Mouse (Mus musculus): ENCODE results near the gene Ppp1r3e. TPM values are rescaled to one million over a fixed set of nuclear protein-coding genes. Genes with fewer than 3 reads are reported as not detected.
A peak's percentile ranks its signal among the peaks of the same experiment; 100 is the strongest.

Gene Ppp1r3e
- polyA plus RNA-seq, 1 experiment = 15.7 TPM

GRCm38 (mm10) chr14:54884022-54884712 is 6.8 kb upstream of the Ppp1r3e start:
- Histone ChIP-seq H3K27ac (ENCODE audit: insufficient read depth, low read length) (peak overlapping the region; percentile 43; the same call in 1 of the 2 replicates), H3K4me3 (ENCODE audit: insufficient read depth, low read length) (peak overlapping the region; percentile 94), H3K4me1 (ENCODE audit: control insufficient read depth, insufficient read depth, low read length) (peaks cover 8% of the 10 kb centered on the region)
- TF ChIP-seq CTCF (IDR thresholded peaks at IDR 0.05; ENCODE audit: extremely low read depth, insufficient read depth, low read length) = no peak

DNA sequence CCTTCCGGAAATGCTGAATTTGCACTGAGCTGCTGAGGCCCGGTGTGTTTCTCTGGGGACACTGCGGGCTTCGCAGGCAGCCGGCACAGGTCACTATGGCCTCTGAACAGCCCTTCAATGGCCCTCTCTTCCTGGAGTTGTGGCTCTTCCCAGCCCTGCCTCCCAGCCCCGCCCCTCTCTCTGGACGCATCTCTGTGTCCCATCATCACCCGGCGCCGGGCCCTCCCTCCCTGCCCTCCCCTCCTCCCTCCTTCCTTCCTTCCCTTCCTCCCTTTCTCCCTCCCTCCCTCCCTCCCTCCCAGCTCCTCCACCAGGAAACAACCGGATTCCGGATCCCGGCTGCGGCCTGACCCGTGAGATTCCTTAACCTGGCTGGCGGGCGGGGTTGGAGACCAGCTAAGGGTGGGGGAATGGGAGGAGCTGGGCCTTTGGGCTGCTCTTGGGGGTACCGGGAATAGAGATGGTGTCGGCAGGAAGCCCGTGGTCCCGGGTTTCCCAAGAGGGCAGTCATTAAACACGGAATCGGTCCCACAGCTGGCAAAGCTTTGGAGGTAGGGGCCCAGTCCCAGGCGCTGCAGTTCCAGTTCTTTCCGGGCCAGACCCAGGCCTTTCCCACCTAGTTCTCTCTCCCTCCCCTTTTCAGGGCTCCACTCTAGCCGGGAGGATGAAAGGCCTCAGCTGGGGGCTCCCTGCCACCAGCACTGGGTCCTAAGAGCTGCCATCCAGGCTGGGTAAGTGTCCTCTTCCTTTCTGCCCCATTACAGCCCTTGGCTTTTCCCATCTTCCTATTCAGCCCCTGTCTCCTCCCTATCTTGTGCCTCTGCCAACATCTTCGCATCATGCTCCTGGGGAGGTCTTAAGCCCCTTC is 6.0 kb upstream of the Ppp1r3e start, which contains the start of the genes Bcl2l2 and Gm20521:
Gene Bcl2l2 (plus strand): TSS at position 224 of the 868 bp plus-strand sequence.
Gene Gm20521 (plus strand): TSS at position 288 of the 868 bp plus-strand sequence.
- peak within 1 kb of the TSS; percentile 94 for H3K4me3 ChIP-seq (ENCODE audit: insufficient read depth, low read length)
- H3K4me1 ChIP-seq (ENCODE audit: control insufficient read depth, insufficient read depth, low read length) = peaks cover 8% of the 10 kb centered on the region
- peak within 1 kb of the TSS; percentile 60 for H3K27ac ChIP-seq (ENCODE audit: insufficient read depth, low read length)
- TF ChIP-seq CTCF (IDR thresholded peaks at IDR 0.05; ENCODE audit: extremely low read depth, insufficient read depth, low read length) = no peak
- peak; percentile 80; the same call in 1 of the 2 replicates for TF ChIP-seq POLR2A (IDR thresholded peaks at IDR 0.05; ENCODE audit: extremely low read depth, insufficient read depth, low read length)

- TF ChIP-seq POLR2A (IDR thresholded peaks at IDR 0.05; ENCODE audit: extremely low read depth, insufficient read depth, low read length) = peak; percentile 72
- TF ChIP-seq CTCF (IDR thresholded peaks at IDR 0.05; ENCODE audit: extremely low read depth, insufficient read depth, low read length) = no peak
- Histone ChIP-seq H3K27ac (ENCODE audit: insufficient read depth, low read length) (peak overlapping the region; percentile 91), H3K4me1 (ENCODE audit: control insufficient read depth, insufficient read depth, low read length) (no peaks in the 10 kb centered on the region; the same call in 1 of the 2 replicates), H3K4me3 (ENCODE audit: insufficient read depth, low read length) (peak overlapping the region; percentile 72)
Measured at GRCm38 (mm10) chr14:54876539-54877047, 757 bp downstream of the Ppp1r3e start.

DNA sequence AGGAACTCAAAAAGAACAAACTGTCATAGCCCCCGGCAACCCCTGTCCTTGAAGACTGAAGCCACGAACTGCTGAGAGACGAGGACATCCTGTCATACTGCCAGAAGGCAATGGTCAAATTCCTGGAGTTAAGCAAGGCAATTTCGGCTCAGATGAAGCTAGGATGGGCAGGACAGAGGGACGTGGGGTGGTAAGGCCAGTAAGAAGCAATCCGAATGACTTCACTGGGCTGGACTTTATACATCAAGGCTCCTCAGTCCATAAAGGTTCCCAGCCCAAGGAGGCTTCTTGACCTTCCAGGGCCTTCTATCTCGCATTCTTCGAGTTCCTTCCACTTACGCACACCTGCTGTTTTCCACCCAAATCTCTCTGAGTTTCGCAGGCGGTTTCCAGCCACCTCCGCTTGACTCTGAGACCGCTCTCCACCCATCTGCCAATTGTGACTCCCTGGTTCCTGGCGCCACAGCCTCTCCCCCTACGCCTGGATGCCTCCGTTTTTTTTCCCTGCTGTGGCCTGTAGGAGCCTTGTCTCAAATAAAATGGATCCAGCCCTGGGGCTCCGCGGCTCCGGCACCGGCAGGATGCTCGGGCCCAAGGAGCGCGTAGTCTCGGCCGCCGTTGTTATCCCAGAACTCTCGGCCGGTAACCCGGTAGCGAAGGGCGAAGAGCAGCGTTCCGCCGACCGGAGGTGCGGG is 1.4 kb downstream of the Ppp1r3e start:
- H3K27ac ChIP-seq (ENCODE audit: insufficient read depth, low read length) = peak overlapping the region; percentile 91
- no peaks in the 10 kb centered on the region; the same call in 1 of the 2 replicates for H3K4me1 ChIP-seq (ENCODE audit: control insufficient read depth, insufficient read depth, low read length)
- peak overlapping the region; percentile 72 for H3K4me3 ChIP-seq (ENCODE audit: insufficient read depth, low read length)
- TF ChIP-seq CTCF (IDR thresholded peaks at IDR 0.05; ENCODE audit: extremely low read depth, insufficient read depth, low read length) (no peak), POLR2A (IDR thresholded peaks at IDR 0.05; ENCODE audit: extremely low read depth, insufficient read depth, low read length) (no peak)

- H3K4me1 ChIP-seq (ENCODE audit: control insufficient read depth, insufficient read depth, low read length) = no peaks in the 10 kb centered on the region; the same call in 1 of the 2 replicates
- no peak overlapping the region for H3K27ac ChIP-seq (ENCODE audit: insufficient read depth, low read length)
- no peak overlapping the region for H3K4me3 ChIP-seq (ENCODE audit: insufficient read depth, low read length)
- no peak for TF ChIP-seq CTCF (IDR thresholded peaks at IDR 0.05; ENCODE audit: extremely low read depth, insufficient read depth, low read length)
- no peak for TF ChIP-seq POLR2A (IDR thresholded peaks at IDR 0.05; ENCODE audit: extremely low read depth, insufficient read depth, low read length)
Measured at GRCm38 (mm10) chr14:54874165-54874564, 3.2 kb downstream of the Ppp1r3e start.

DNA sequence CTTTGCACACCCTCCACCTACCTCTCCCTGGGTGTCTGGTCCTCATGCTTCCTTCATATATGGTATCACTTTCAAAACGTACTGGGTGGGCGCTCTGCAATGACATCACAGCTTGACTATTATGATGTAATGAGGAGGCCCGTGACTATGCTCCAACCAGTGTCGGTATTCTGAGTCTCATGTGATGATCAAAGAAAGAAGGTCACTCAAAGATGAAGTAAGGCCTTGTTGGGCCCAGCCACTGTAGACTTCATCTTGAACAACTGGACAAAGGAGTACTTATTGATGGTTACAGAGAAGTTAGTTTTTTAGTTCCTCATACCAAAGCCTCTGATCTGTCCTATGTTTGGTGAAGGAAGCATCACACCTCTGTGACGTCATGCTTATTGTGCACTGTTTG is 6.5 kb downstream of the Ppp1r3e start, which contains the start of gene Homez:
Gene Homez (minus strand): TSS at position 101 of the 400 bp plus-strand sequence.
- no peaks in the 10 kb centered on the region for H3K4me1 ChIP-seq (ENCODE audit: control insufficient read depth, insufficient read depth, low read length)
- H3K27ac ChIP-seq (ENCODE audit: insufficient read depth, low read length) = no peak within 1 kb of the TSS
- TF ChIP-seq CTCF (IDR thresholded peaks at IDR 0.05; ENCODE audit: extremely low read depth, insufficient read depth, low read length) = no peak
- TF ChIP-seq POLR2A (IDR thresholded peaks at IDR 0.05; ENCODE audit: extremely low read depth, insufficient read depth, low read length) = no peak
- no peak within 1 kb of the TSS for H3K4me3 ChIP-seq (ENCODE audit: insufficient read depth, low read length)

DNA sequence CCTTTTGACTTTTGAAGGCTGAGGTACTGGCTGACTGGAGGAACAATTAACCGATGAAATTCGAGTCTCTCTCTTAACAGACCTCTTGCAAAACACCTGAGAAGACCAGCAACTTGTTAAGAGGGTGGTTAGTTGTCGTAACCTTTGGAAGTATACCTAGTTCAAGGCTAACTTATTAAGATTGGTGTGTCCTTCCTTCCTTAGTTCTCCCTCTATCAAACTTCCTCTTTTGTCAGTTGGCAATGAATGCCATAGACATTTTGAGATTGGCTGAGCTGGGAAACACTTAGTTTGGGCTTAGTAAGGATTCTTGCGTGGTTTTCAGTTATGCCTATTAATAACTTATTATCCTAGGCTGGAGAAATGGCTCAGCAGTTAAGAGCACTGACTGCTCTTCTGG is 9.3 kb downstream of the Ppp1r3e start:
- Histone ChIP-seq H3K4me1 (ENCODE audit: control insufficient read depth, insufficient read depth, low read length) (no peaks in the 10 kb centered on the region), H3K27ac (ENCODE audit: insufficient read depth, low read length) (no peak overlapping the region), H3K4me3 (ENCODE audit: insufficient read depth, low read length) (no peak overlapping the region)
- TF ChIP-seq CTCF (IDR thresholded peaks at IDR 0.05; ENCODE audit: extremely low read depth, insufficient read depth, low read length) = no peak
- no peak for TF ChIP-seq POLR2A (IDR thresholded peaks at IDR 0.05; ENCODE audit: extremely low read depth, insufficient read depth, low read length)

DNA sequence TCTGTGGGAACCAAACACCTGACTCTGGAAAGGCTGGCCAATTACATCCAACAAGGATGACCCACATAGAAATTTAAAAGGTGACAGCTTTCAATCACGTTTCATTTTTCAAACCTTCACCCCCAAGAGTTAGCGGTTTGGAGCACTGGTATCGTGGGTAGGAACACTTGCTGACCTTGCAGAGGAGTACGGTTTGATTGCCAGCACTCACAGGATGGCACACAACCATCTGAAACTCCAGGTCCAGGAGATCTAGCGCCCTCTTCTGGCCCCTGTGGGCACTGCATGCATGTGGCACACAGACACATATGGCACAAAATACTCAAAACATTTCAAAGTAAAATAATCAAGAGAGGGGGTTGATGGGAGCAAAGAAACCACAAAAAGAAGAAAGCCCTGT is 10.4 kb downstream of the Ppp1r3e start:
- TF ChIP-seq CTCF (IDR thresholded peaks at IDR 0.05; ENCODE audit: extremely low read depth, insufficient read depth, low read length) (0 out of 2 replicates have a peak, but pooled peaks have one; percentile 19), POLR2A (IDR thresholded peaks at IDR 0.05; ENCODE audit: extremely low read depth, insufficient read depth, low read length) (no peak)
- Histone ChIP-seq H3K4me1 (ENCODE audit: control insufficient read depth, insufficient read depth, low read length) (no peaks in the 10 kb centered on the region), H3K4me3 (ENCODE audit: insufficient read depth, low read length) (no peak overlapping the region), H3K27ac (ENCODE audit: insufficient read depth, low read length) (no peak overlapping the region)

DNA sequence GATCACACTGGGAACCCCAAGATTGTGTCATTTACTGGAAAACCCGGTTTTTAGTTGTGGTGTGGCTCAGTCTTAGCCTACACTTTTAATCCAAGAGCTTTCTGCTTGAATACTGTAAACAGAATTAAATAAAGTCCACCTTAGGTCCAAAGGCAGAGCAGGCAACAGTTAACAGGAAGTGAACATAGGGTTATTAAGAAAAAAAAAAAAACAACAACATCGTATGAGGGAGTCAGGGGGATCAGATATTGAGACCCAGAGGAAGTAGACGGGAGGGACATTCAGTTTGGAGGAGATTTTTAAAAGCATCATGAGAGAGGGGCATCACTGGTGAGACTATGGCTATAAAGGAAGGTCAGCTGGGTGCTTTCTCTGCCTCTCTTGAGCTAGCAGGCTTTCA is 11.1 kb downstream of the Ppp1r3e start:
- no peak for TF ChIP-seq POLR2A (IDR thresholded peaks at IDR 0.05; ENCODE audit: extremely low read depth, insufficient read depth, low read length)
- Histone ChIP-seq H3K4me3 (ENCODE audit: insufficient read depth, low read length) (no peak overlapping the region), H3K27ac (ENCODE audit: insufficient read depth, low read length) (no peak overlapping the region), H3K4me1 (ENCODE audit: control insufficient read depth, insufficient read depth, low read length) (no peaks in the 10 kb centered on the region)
